ENCODE assay signal across 33 mouse cellular contexts in the genomic region with DNA sequence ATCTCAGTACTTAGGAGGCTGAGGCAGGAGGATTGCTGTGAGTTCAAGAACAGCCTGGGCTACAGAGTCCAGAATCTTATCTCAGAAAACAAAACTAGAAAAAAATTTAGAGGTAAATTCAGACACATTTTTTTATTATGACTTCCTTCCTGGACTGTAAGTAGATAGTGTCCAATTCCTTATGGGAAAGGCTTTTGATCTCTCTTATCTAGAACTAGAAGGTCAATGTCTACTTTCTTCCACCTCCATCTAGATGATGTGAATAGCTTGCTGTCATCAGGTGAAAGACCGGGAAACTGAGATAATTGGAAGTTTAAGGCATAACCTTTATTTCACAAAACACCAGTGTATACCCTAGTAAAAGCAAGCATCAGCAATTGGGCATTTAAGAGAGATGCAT.
"Had no signal": no experiment of that assay in that cellular context is flagged by ENCODE, and none has a peak within 500 bp of the region (broad histone marks: within the 10 kb centered on the region; RNA-seq: fewer than 3 reads in every experiment).

No protein-coding gene starts in this region.

- H3K4me1 ChIP-seq: hindbrain, embryonic 12.5 days had no signal

- DNase-seq: heart, adult 2 months; heart, postnatal 10 days; heart, postnatal 14 days; heart, postnatal 36 days; heart, postnatal 4 days; kidney, adult 11 months; kidney, adult 18-20 months; kidney, adult 2 months; kidney, adult 8-10 months; kidney, adult 9 months; kidney, postnatal 10 days; kidney, postnatal 14 days; kidney, postnatal 25 days; kidney, postnatal 36 days; kidney, postnatal 4 days; layer of hippocampus, adult 9-11 months; layer of hippocampus, postnatal 36 days had no signal

- H3K4me2 ChIP-seq: heart, embryonic 11.5 days; heart, embryonic 12.5 days; heart, embryonic 13.5 days; heart, embryonic 15.5 days; hindbrain, embryonic 12.5 days; hindbrain, embryonic 13.5 days; hindbrain, embryonic 14.5 days; hindbrain, embryonic 15.5 days; kidney, embryonic 15.5 days had no signal

- H3K4me3 ChIP-seq: heart, adult 2 months; heart, embryonic 10.5 days; heart, embryonic 12.5 days; heart, embryonic 13.5 days; heart, embryonic 15.5 days; hindbrain, embryonic 10.5 days; hindbrain, embryonic 12.5 days; hindbrain, embryonic 13.5 days; hindbrain, embryonic 15.5 days; kidney, embryonic 15.5 days; layer of hippocampus, adult 2 months; left cerebral cortex, adult 2 months had no signal

- H3K9me3 ChIP-seq: heart, embryonic 10.5 days; heart, embryonic 12.5 days; heart, embryonic 13.5 days; heart, embryonic 15.5 days; hindbrain, embryonic 10.5 days; hindbrain, embryonic 12.5 days; hindbrain, embryonic 13.5 days; hindbrain, embryonic 15.5 days; kidney, embryonic 15.5 days had no signal

- H3K36me3 ChIP-seq: heart, embryonic 10.5 days; heart, embryonic 12.5 days; heart, embryonic 13.5 days; heart, embryonic 15.5 days; hindbrain, embryonic 10.5 days; hindbrain, embryonic 12.5 days; hindbrain, embryonic 13.5 days; hindbrain, embryonic 15.5 days had no signal

- H3K9ac ChIP-seq: heart, embryonic 12.5 days; heart, embryonic 13.5 days; heart, embryonic 15.5 days; hindbrain, embryonic 12.5 days; hindbrain, embryonic 13.5 days; hindbrain, embryonic 14.5 days; hindbrain, embryonic 15.5 days; kidney, embryonic 15.5 days had no signal

- H3K27ac ChIP-seq: heart, embryonic 10.5 days; heart, embryonic 13.5 days; heart, embryonic 15.5 days; hindbrain, embryonic 10.5 days; hindbrain, embryonic 12.5 days; hindbrain, embryonic 13.5 days; hindbrain, embryonic 14.5 days; hindbrain, embryonic 15.5 days; kidney, embryonic 15.5 days; kidney, postnatal 0 days; layer of hippocampus, adult 2 months; left cerebral cortex, adult 2 months had no signal

- H3K27me3 ChIP-seq: heart, embryonic 12.5 days; heart, embryonic 13.5 days; heart, embryonic 15.5 days; hindbrain, embryonic 12.5 days; hindbrain, embryonic 13.5 days; hindbrain, embryonic 15.5 days; kidney, embryonic 15.5 days had no signal

- ATAC-seq: hindbrain, embryonic 16.5 days; inflammation-experienced regulatory T-cells, adult 6 months had no signal
